Mouse (Mus musculus): Measurements from ENCODE around the gene Pp2d1. TPM values are rescaled to one million over a fixed set of nuclear protein-coding genes. Genes with fewer than 3 reads are reported as not detected.

Pp2d1 gene
- total RNA-seq, 2 experiments from 2014 or later: not detected

GRCm38 (mm10) chr17:53566161-53566918 is 27.1 kb upstream of the Pp2d1 start, which contains the start of gene Kat2b:
Gene Kat2b, plus strand, starts transcription at chr17:53566861.
- DNase-seq: peak; percentile 82

GRCm38 (mm10) chr17:53564837-53565236 is 25.6 kb upstream of the Pp2d1 start:
- no peak for DNase-seq

GRCm38 (mm10) chr17:53561458-53562029 is 22.3 kb upstream of the Pp2d1 start:
- DNase-seq: no peak

GRCm38 (mm10) chr17:53559646-53560045 is 20.4 kb upstream of the Pp2d1 start:
- no peak for DNase-seq

GRCm38 (mm10) chr17:53557443-53557842 is 18.2 kb upstream of the Pp2d1 start:
- DNase-seq: no peak

- DNase-seq: no peak
Measured at GRCm38 (mm10) chr17:53554813-53555212, 15.6 kb upstream of the Pp2d1 start.

GRCm38 (mm10) chr17:53554088-53554487 is 14.8 kb upstream of the Pp2d1 start:
- no peak for DNase-seq

GRCm38 (mm10) chr17:53551306-53552299 is 12.4 kb upstream of the Pp2d1 start:
- no peak for DNase-seq

- DNase-seq: peak; percentile 57
Measured at GRCm38 (mm10) chr17:53543591-53544324, 4.5 kb upstream of the Pp2d1 start.

- DNase-seq: peak; percentile 10
Measured at GRCm38 (mm10) chr17:53542536-53542935, 3.3 kb upstream of the Pp2d1 start.

- DNase-seq: peak; percentile 72
Measured at GRCm38 (mm10) chr17:53532425-53532824, 6.8 kb downstream of the Pp2d1 start.

- DNase-seq: peak; percentile 42
Measured at GRCm38 (mm10) chr17:53531160-53531559, 8.1 kb downstream of the Pp2d1 start.

- no peak for DNase-seq
Measured at GRCm38 (mm10) chr17:53528034-53528433, 11.2 kb downstream of the Pp2d1 start.

GRCm38 (mm10) chr17:53520509-53520908 is 18.7 kb downstream of the Pp2d1 start:
- no peak for DNase-seq

GRCm38 (mm10) chr17:53519364-53519763 is 19.9 kb downstream of the Pp2d1 start:
- DNase-seq: no peak

- peak; percentile 23 for DNase-seq
Measured at GRCm38 (mm10) chr17:53512311-53512951, 26.8 kb downstream of the Pp2d1 start.

- no peak for DNase-seq
Measured at GRCm38 (mm10) chr17:53502966-53503365, 36.3 kb downstream of the Pp2d1 start.

GRCm38 (mm10) chr17:53489007-53489378 is 50.3 kb downstream of the Pp2d1 start:
- no peak for DNase-seq

- no peak for DNase-seq
Measured at GRCm38 (mm10) chr17:53488291-53489006, 50.8 kb downstream of the Pp2d1 start.

GRCm38 (mm10) chr17:53480433-53480832 is 58.8 kb downstream of the Pp2d1 start:
- DNase-seq: no peak

GRCm38 (mm10) chr17:53479604-53480041 is 59.6 kb downstream of the Pp2d1 start:
- DNase-seq: peak; percentile 72
